Mouse (Mus musculus) hindbrain, embryonic 15.5 days (tissue): ENCODE measurements around the gene Cd163. TPM values are rescaled to one million over a fixed set of nuclear protein-coding genes. Genes with fewer than 3 reads are reported as not detected.
"Not testable (repeated sequence)": the region's sequence is repeated elsewhere in the genome, so short reads cannot be mapped to it uniquely, and the experiment has no call there.

ENCODE experiments used
- ATAC-seq: fragments of 200-750 bp; cut with Nextera tagmentation; 2 replicates; pipeline ENCODE4 v1.8.0; 2017; ENCODE audit warnings: low read depth, moderate number of reproducible peaks, moderate TSS enrichment; ENCODE audit not compliant: low FRiP score
- H3K27ac ChIP-seq: fragments of 300-500 bp; sonication (generic); replicated peaks from 2 replicates; pipeline ENCODE4 v1.5.1; 2015; ENCODE audit warnings: mild to moderate bottlenecking, inconsistent platforms
- H3K27me3 ChIP-seq: fragments of 300-500 bp; sonication (generic); 2 replicates; pipeline ENCODE4 v1.6.1; 2015; ENCODE audit warnings: control low read depth, inconsistent platforms
- H3K36me3 ChIP-seq: fragments of 300-500 bp; sonication (generic); 2 replicates; pipeline ENCODE4 v1.6.1; 2015; ENCODE audit warnings: control low read depth, inconsistent platforms
- H3K4me1 ChIP-seq: fragments of 300-500 bp; sonication (generic); replicated peaks from 2 replicates; pipeline ENCODE4 v1.6.1; 2015; ENCODE audit warnings: control low read depth, inconsistent platforms
- H3K4me2 ChIP-seq: fragments of 300-500 bp; sonication (generic); 2 replicates; pipeline ENCODE4 v1.6.1; 2015; ENCODE audit warnings: moderate library complexity, mild to moderate bottlenecking, inconsistent platforms
- H3K4me3 ChIP-seq: fragments of 300-500 bp; sonication (generic); 2 replicates; pipeline ENCODE4 v1.5.1; 2015; ENCODE audit warnings: mild to moderate bottlenecking, inconsistent platforms
- H3K9ac ChIP-seq: fragments of 300-500 bp; sonication (generic); 2 replicates; pipeline ENCODE4 v1.6.1; 2015; ENCODE audit warnings: inconsistent platforms
- H3K9me3 ChIP-seq: fragments of 300-500 bp; sonication (generic); 2 replicates; pipeline ENCODE4 v1.6.1; 2016; ENCODE audit warnings: control low read depth, inconsistent platforms
- WGBS: fragments of 180-500 bp; shearing (Covaris S2); methylation state at CpG from one replicate; pipeline ENCODE4 v1.1.7; 2015; 5-methylcytosine and 5-hydroxymethylcytosine counted together
- polyA plus RNA-seq: library from polyadenylated mRNA; unstranded; fragments of >200 nt; fragmentation: Nextera tagmentation; extraction: Ambion mirVana; gene quantifications from 2 replicates; pipeline ENCODE4 v1.2.1, GENCODE M21; 2015

The Cd163 gene
- polyA plus RNA-seq = 0.66 and 0.93 TPM in 2 replicates

DNA sequence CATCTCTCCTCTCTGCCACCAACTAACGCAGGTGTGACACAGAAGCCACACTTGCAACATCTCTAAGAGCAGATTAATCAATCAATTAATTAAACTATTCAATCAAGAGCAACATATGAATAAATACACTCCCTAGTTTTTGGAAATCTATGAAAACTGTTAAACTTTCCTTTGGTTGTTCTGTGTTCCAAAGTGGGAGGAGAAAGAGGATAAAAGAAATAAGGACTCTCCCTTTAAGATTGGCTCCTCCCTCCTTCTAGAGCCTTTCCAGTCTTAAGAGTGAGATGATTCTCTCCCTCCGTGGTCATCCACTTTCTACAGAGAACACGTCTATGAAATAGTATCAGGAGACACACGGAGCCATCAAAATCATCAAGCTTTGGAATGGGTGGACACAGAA is at the start of gene Cd163:
TSS of gene Cd163 (plus strand) at position 301 of the 400 bp plus-strand sequence.
- ATAC-seq = no peak
- no peak within 1 kb of the TSS for H3K4me2 ChIP-seq
- H3K36me3 ChIP-seq = no peaks in the 10 kb centered on the region
- no peaks in the 10 kb centered on the region for H3K27me3 ChIP-seq
- WGBS = 88% methylated on average over 4 of the region's 4 CpGs
- H3K4me1 ChIP-seq = no peaks in the 10 kb centered on the region
- no peaks in the 10 kb centered on the region for H3K9me3 ChIP-seq
- H3K9ac ChIP-seq = no peak within 1 kb of the TSS
- H3K4me3 ChIP-seq = no peak within 1 kb of the TSS
- H3K27ac ChIP-seq = no peak within 1 kb of the TSS

DNA sequence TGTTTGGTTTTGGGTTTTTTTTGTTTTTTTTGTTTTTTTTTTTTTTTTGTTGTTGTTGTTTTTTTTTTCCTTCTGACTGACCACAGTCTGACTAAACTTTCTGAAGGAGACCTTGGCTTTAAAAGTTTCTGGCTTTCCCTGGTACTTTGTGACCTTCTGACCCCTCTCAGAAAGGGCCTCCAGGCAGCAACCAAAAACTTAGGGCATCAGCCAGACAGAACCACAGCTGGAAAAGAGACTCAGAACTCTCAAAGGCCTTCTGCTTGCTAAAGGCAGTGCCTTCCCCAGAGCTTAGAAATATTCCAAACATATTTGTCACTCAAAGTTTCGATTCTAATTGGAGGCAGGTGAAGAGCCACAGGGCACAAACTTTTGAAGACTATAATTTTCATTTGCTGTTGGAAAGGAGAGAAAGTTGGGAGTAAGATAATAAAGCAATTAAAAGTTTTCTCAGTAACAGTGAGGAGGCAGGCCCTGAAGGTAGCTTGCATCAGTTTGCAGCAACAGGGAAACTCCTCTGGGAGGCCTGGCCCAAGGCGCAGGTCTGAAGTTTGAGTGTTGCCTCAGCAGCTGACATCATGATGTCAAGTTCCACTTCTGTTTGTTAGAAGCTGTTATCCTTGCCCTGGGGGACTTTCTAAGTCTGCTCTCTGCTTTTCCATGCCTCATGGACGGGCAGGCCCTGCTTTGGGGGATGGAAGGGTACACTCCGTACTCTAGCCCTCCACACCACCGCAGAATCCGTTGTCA is 48.6 kb upstream of the Cd163 start:
- 70% methylated on average over 6 of the region's 6 CpGs for WGBS
- Histone ChIP-seq H3K4me1 (no peaks in the 10 kb centered on the region), H3K27me3 (no peaks in the 10 kb centered on the region), H3K4me2 (no peak overlapping the region), H3K9ac (no peak overlapping the region), H3K36me3 (no peaks in the 10 kb centered on the region), H3K4me3 (no peak overlapping the region), H3K27ac (no peak overlapping the region), H3K9me3 (no peaks in the 10 kb centered on the region)
- no peak for ATAC-seq

DNA sequence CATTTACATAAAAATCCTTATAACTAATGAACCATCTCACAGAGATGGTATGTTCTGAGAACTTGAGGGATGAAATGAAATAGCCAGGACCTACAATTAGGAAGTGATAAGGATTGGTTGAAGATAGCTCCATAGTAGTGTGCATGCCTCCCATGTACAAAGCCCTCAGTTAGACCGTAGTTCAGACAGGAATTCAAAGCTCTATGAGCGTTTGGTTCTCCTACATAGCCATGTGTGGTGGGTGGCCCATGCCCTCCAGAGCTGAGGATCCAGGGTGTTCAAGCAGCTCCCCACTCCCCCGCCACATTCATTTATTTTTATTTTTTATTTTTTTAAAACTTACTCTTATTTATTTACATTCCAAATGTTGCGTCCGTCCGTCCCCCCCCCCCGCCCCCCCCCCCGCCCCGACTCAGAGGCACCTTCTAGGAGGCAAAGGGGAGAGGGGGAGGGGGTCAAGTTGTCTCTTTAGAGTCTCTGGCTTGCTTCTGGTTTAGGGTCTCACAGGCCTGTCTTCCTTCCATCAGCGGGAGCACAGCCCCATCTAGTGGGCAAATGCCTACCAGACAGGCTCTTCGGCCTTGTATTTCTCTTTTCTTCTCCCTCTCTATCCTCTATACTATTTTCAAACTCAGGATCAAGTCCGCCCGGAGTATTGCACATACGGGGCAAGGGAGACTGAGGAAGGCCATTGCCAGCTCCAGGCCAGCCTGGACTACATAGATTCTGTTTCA is 44.1 kb upstream of the Cd163 start:
- H3K9ac ChIP-seq = no peak overlapping the region
- H3K4me1 ChIP-seq = no peaks in the 10 kb centered on the region
- no peaks in the 10 kb centered on the region for H3K36me3 ChIP-seq
- ATAC-seq = peak; percentile 88
- no peak overlapping the region for H3K4me2 ChIP-seq
- no peaks in the 10 kb centered on the region for H3K9me3 ChIP-seq
- H3K4me3 ChIP-seq = no peak overlapping the region
- no peaks in the 10 kb centered on the region for H3K27me3 ChIP-seq
- WGBS = 26% methylated on average over 11 of the region's 14 CpGs
- no peak overlapping the region for H3K27ac ChIP-seq

DNA sequence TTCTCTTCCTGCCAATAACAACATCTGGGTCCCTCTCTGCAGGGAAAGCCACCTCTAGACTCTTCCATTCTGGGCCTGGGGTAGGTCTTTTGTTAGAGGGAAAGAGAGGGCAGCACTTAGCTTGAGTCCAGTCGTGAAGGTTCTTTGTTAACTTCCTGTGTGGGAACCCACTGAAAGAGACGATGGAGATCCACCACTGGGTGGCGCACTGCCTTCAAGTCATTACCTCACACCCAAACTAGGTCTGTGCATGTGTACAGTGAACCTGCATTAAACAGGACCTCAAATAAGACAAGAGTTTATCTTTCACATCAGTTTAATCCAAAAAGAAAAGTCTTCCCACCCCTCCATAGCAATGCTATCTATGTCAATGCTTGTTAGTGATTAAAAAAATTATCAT is 41.8 kb upstream of the Cd163 start:
- Histone ChIP-seq H3K4me1 (no peaks in the 10 kb centered on the region), H3K27ac (no peak overlapping the region), H3K4me2 (no peak overlapping the region), H3K9ac (no peak overlapping the region), H3K9me3 (no peaks in the 10 kb centered on the region), H3K27me3 (no peaks in the 10 kb centered on the region), H3K4me3 (no peak overlapping the region), H3K36me3 (no peaks in the 10 kb centered on the region)
- peak; percentile 78 for ATAC-seq
- 3% methylated on average over 3 of the region's 3 CpGs for whole genome bisulfite sequencing

DNA sequence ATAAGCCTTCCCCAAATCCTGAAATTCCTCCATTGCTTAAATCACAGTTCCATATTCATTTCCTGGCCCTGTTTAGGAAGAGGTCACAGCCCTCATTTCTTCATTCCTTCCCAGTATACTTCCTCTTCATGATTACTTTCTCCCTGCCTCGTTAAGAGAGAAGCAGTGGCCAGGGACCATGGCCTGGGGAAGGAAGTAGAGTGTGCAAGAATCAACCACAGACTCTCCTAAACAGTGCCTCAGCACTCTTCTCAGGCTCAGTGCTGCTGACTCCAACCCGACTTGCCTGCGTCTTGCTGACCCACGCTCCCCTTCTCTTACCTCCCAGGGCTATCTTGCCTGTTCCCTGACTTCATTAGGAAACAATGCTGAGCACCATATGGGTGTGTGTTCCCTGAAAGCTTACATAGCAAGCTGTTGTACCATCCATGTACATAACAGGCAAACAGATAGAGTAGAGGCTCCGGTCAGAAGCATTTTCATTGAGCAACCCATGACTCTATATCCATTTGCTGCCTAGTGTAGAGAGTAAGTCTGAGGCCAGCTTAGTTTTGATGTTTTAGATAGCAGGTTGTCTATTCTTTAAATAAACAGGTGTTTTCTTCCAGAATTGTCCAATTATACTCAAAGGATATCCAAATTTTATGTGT is 31.1 kb upstream of the Cd163 start:
- no peaks in the 10 kb centered on the region for H3K27me3 ChIP-seq
- no peak overlapping the region for H3K9ac ChIP-seq
- H3K36me3 ChIP-seq = no peaks in the 10 kb centered on the region
- H3K4me2 ChIP-seq = no peak overlapping the region
- 84% methylated on average over 5 of the region's 5 CpGs for WGBS
- ATAC-seq = no peak
- no peak overlapping the region for H3K27ac ChIP-seq
- H3K4me3 ChIP-seq = no peak overlapping the region
- H3K4me1 ChIP-seq = no peaks in the 10 kb centered on the region
- no peaks in the 10 kb centered on the region for H3K9me3 ChIP-seq

DNA sequence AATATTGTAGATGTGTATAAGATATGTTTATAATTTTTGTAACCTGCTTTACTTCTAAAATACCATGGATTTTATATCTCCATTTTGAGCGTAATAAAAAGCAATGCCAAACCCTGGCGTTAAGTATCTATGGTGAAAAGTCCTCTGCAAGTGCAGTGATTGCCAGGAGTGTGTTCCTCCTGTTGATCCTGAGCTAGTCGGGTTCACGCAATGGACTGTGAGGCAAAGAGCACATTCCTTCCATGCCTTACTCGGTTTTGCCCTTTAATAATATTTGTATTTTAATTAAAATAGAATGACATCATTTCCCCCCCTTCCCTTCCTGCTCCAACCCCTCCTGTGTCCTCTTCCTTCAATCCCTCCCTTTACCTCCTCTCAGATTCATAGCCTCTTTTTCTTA is 26.8 kb upstream of the Cd163 start:
- H3K27ac ChIP-seq = no peak overlapping the region
- H3K9ac ChIP-seq = no peak overlapping the region
- no peak overlapping the region for H3K4me3 ChIP-seq
- ATAC-seq = no peak
- no peak overlapping the region for H3K4me2 ChIP-seq
- no peaks in the 10 kb centered on the region for H3K36me3 ChIP-seq
- H3K9me3 ChIP-seq = no peaks in the 10 kb centered on the region
- no peaks in the 10 kb centered on the region for H3K27me3 ChIP-seq
- no peaks in the 10 kb centered on the region for H3K4me1 ChIP-seq
- 84% methylated on average over 5 of the region's 5 CpGs for WGBS

DNA sequence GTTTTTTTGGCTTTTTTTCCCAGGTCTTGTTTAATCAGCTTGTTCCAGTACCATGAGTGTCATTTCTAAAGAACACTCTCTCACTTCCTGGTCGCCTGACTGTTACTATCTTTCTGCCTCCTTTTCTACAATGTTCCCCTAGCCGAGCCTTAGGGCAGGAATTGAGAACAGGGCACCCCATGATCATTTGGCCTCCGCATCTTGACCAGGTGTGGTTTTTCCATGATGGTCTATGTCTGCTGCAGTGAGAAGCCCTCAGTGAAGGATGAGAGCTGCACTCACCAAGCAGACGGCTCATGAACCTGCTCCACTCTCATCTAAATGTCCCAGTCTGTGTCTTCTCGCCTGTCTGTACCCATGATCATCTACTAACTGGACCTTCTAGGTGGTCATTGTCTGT is 26.2 kb upstream of the Cd163 start:
- ATAC-seq = no peak

DNA sequence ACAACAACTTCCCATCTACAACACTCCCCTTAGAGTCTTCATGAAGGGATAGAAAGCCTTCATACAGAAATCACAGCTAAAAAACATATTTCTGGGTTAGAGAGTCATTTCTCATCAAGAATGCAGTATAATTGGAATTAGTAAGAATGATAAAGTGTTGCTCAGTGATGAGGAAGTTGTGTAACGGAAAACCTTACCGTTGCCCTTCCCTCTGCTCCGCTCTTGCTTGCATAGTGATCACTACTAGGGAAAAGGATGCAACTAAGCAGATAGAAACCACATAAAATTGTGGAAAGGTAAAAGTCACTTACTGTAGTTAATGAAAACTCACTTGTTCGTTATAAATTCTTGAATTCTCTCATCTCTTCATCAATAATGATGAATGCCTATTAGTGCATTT is 21.7 kb upstream of the Cd163 start:
- no peaks in the 10 kb centered on the region for H3K27me3 ChIP-seq
- H3K9me3 ChIP-seq = no peaks in the 10 kb centered on the region
- H3K9ac ChIP-seq = no peak overlapping the region
- H3K4me1 ChIP-seq = no peaks in the 10 kb centered on the region
- H3K4me3 ChIP-seq = no peak overlapping the region
- ATAC-seq = no peak
- H3K36me3 ChIP-seq = no peaks in the 10 kb centered on the region
- no peak overlapping the region for H3K27ac ChIP-seq
- H3K4me2 ChIP-seq = no peak overlapping the region
- 89% methylated on average over 4 of the region's 4 CpGs for WGBS

More for the DNA sequence above, 26.2 kb upstream of the Cd163 start:
- Histone ChIP-seq H3K27me3 (no peaks in the 10 kb centered on the region), H3K9ac (no peak overlapping the region), H3K4me3 (no peak overlapping the region), H3K4me1 (no peaks in the 10 kb centered on the region), H3K27ac (no peak overlapping the region), H3K9me3 (no peaks in the 10 kb centered on the region), H3K36me3 (no peaks in the 10 kb centered on the region), H3K4me2 (no peak overlapping the region)
- 87% methylated on average over 5 of the region's 5 CpGs for WGBS

DNA sequence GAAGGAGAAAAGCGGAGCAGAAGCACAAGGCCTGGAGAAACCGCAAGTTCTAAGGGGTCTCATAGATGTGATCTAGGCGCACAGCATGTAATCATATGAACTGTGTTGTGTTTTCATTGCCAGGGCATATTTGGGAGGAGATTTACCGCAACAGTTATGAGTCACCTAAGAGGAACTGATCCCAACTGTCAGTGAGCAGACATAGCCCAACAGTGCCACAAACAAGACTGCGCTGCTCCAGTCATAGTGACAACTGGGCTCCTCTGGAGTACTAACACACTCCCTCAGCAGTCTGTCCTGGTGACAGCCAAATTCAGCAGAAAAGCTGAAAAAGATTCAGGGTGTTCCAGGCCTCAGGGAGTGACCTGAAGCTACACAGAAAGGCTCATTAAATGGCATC is 7.1 kb upstream of the Cd163 start:
- not testable (repeated sequence) for H3K36me3 ChIP-seq, H3K27ac ChIP-seq, H3K9me3 ChIP-seq, H3K4me2 ChIP-seq, ATAC-seq, H3K4me3 ChIP-seq, H3K4me1 ChIP-seq, H3K9ac ChIP-seq, H3K27me3 ChIP-seq
- 98% methylated on average over 5 of the region's 5 CpGs for WGBS

DNA sequence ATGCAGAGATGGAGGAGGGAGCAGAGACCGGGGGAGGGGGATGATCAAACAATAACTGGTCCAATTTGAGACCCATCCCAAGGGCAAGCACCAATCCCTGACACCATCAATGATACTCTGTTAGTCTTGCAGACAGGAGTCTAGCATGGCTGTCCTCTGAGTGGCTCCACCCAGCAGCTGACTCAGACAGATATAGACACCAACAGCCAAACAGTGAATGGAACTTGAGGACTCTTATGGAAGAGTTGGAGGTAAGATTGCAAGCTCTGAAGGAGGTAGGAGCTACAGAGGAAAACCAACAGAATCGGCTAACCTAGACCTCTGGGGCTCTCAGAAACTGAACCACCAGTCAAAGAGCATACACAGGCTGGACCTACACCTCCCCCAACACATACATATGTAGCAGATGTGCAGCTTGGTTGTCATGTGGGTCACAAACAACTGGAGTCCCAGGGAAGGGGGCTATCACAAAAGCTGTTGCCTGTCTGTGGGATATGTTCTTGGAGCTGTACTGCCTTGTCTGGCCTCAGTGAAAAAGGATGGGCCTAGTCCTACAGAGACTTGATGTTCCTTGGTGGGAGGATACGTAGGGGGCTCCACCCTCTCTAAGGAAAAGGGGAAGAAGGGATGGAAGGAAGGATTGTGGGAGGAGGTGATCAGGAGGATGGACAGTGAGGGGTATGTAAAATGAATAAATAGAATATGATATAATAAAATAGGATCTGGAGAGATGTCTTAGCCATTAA is 2.8 kb upstream of the Cd163 start:
- Histone ChIP-seq H3K9me3 (no peaks in the 10 kb centered on the region), H3K4me1 (no peaks in the 10 kb centered on the region), H3K4me3 (no peak overlapping the region), H3K27me3 (no peaks in the 10 kb centered on the region), H3K9ac (no peak overlapping the region), H3K4me2 (no peak overlapping the region), H3K36me3 (no peaks in the 10 kb centered on the region), H3K27ac (no peak overlapping the region)
- 80% methylated on average over 3 of the region's 3 CpGs for WGBS
- ATAC-seq = no peak

DNA sequence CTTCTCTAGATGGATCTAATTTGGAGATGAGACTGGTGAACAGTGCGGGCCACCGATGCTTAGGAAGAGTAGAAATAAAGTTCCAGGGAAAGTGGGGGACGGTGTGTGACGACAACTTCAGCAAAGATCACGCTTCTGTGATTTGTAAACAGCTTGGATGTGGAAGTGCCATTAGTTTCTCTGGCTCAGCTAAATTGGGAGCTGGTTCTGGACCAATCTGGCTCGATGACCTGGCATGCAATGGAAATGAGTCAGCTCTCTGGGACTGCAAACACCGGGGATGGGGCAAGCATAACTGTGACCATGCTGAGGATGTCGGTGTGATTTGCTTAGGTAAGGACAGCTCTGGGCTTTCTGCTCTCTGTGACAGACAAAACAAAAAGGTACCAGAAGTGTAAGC is 4.5 kb downstream of the Cd163 start:
- 88% methylated on average over 8 of the region's 8 CpGs for WGBS
- no peak overlapping the region for H3K4me3 ChIP-seq

DNA sequence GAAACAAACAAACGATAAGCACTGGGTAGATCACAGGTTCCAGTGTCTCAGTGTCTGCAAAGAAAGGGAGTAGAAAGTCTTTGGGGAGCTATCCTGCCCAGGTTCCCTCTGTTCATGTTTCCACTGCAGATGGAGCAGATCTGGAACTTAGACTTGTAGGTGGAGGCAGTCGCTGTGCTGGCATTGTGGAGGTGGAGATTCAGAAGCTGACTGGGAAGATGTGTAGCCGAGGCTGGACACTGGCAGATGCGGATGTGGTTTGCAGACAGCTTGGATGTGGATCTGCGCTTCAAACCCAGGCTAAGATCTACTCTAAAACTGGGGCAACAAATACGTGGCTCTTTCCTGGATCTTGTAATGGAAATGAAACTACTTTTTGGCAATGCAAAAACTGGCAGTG is 7.8 kb downstream of the Cd163 start:
- H3K27ac ChIP-seq = no peak overlapping the region
- H3K4me3 ChIP-seq = no peak overlapping the region
- no peak overlapping the region for H3K4me2 ChIP-seq
- no peaks in the 10 kb centered on the region for H3K9me3 ChIP-seq
- WGBS = 87% methylated on average over 6 of the region's 6 CpGs
- H3K4me1 ChIP-seq = no peaks in the 10 kb centered on the region
- H3K27me3 ChIP-seq = no peaks in the 10 kb centered on the region
- H3K9ac ChIP-seq = no peak overlapping the region
- no peak for ATAC-seq
- H3K36me3 ChIP-seq = no peaks in the 10 kb centered on the region

More for the DNA sequence above, 4.5 kb downstream of the Cd163 start:
- Histone ChIP-seq H3K27ac (no peak overlapping the region), H3K36me3 (no peaks in the 10 kb centered on the region), H3K9ac (no peak overlapping the region), H3K4me2 (no peak overlapping the region), H3K4me1 (no peaks in the 10 kb centered on the region), H3K27me3 (no peaks in the 10 kb centered on the region), H3K9me3 (no peaks in the 10 kb centered on the region)
- ATAC-seq = no peak
